Mouse (Mus musculus) liver, embryonic 14.5 days (tissue): ENCODE data around the gene Nlgn2.

ENCODE experiments used
- CTCF ChIP-seq: IDR thresholded peaks from 2 replicates; pipeline ENCODE4 v1.5.1; 2016; ENCODE audit warnings: antibody characterized with exemption, low read depth, control low read depth
- EP300 ChIP-seq: IDR thresholded peaks from 2 replicates; pipeline ENCODE4 v1.6.1; 2016; ENCODE audit warnings: antibody characterized with exemption, low read depth

DNA sequence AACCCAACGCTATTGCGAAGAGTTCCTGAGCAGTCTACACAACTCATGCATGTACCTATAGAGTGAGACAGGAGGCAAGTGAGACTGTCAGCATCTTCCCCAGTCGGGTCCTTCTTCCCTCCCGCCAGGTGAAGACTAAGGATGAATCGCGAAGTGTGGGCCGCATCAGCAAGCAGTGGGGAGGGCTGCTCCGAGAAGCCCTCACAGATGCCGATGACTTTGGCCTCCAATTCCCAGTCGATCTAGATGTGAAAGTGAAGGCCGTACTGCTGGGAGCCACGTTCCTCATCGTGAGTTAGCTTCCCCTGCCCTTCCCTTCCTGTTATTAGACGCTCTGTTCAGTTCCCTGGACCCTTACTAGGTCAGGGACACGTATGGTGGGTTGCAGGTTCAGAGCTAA lies 12.3 kb upstream of the Nlgn2 start:
- TF ChIP-seq CTCF (no peak), EP300 (no peak)
